Mouse (Mus musculus): ENCODE results near the gene Cnr1.

DNA sequence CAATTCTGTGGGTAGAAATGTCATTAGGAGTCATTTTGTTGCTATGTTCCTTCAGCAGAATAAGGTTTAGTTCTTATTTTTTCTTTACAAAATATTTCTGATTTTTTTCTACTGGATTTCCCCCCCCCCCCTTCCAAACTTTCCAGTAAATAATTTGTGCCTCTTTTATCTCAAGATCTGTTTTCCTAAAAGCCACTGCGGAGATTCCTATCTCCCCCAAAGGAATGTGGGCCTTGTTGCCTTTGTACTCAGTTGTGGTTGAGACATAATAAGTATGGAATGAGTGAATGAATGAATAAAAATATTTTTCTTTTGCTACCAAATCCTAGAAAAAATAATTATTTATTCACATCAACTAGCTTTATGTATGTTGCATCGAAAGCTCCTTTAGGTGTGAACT, 28.9 kb upstream of the Cnr1 start:
- no peak for TF ChIP-seq CTCF (conservative IDR thresholded peaks at IDR 0.05; ENCODE audit: insufficient read depth, insufficient read length, low read depth, low read length)
- no peak for TF ChIP-seq POLR2A (IDR thresholded peaks at IDR 0.05; ENCODE audit: low read depth, low read length)
